Mouse (Mus musculus) forebrain, embryonic 15.5 days (tissue): ENCODE results near the gene Fer1l5. TPM values are rescaled to one million over a fixed set of nuclear protein-coding genes. Genes with fewer than 3 reads are reported as not detected.

ENCODE experiments used
- ATAC-seq: fragments of 200-750 bp; cut with Nextera tagmentation; replicated peaks from 2 replicates; pipeline ENCODE4 v1.8.0; 2017; ENCODE audit warnings: mild to moderate bottlenecking, moderate TSS enrichment, moderate library complexity
- H3K27ac ChIP-seq: fragments of 300-500 bp; sonication (generic); replicated peaks from 2 replicates; pipeline ENCODE4 v1.5.1; 2015; ENCODE audit warnings: mild to moderate bottlenecking, inconsistent platforms
- H3K27me3 ChIP-seq: fragments of 300-500 bp; sonication (generic); 2 replicates; pipeline ENCODE4 v1.6.1; 2015; ENCODE audit warnings: inconsistent platforms
- H3K36me3 ChIP-seq: fragments of 300-500 bp; sonication (generic); 2 replicates; pipeline ENCODE4 v1.6.1; 2015; ENCODE audit warnings: mild to moderate bottlenecking, inconsistent platforms
- H3K4me1 ChIP-seq: fragments of 300-500 bp; sonication (generic); 2 replicates; pipeline ENCODE4 v1.6.1; 2015; ENCODE audit warnings: inconsistent platforms
- H3K4me2 ChIP-seq: fragments of 300-500 bp; sonication (generic); replicated peaks from 2 replicates; pipeline ENCODE4 v1.6.1; 2015; ENCODE audit warnings: mild to moderate bottlenecking, inconsistent platforms
- H3K4me3 ChIP-seq: fragments of 300-500 bp; sonication (generic); 2 replicates; pipeline ENCODE4 v1.5.1; 2015; ENCODE audit warnings: mild to moderate bottlenecking, inconsistent platforms
- H3K9ac ChIP-seq: fragments of 300-500 bp; sonication (generic); replicated peaks from 2 replicates; pipeline ENCODE4 v1.6.1; 2015; ENCODE audit warnings: mild to moderate bottlenecking, inconsistent platforms
- H3K9me3 ChIP-seq: fragments of 300-500 bp; sonication (generic); 2 replicates; pipeline ENCODE4 v1.6.1; 2016; ENCODE audit warnings: inconsistent platforms
- WGBS: fragments of 180-500 bp; shearing (Covaris S2); methylation state at CpG from one replicate; pipeline ENCODE4 v1.1.7; 2015; ENCODE audit warnings: mixed read lengths; 5-methylcytosine and 5-hydroxymethylcytosine counted together
- polyA plus RNA-seq: library from polyadenylated mRNA; unstranded; fragments of >200 nt; fragmentation: Nextera tagmentation; extraction: Ambion mirVana; gene quantifications from 2 replicates; pipeline ENCODE4 v1.2.1, GENCODE M21; 2015

Gene Fer1l5
- 2.0 TPM in 2 replicates for polyA plus RNA-seq

GRCm38 (mm10) chr1:36371934-36372845, at the start of gene Fer1l5:
Gene Fer1l5 (plus strand): TSS chr1:36372291.
- Histone ChIP-seq H3K27ac (no peak within 1 kb of the TSS), H3K4me1 (peaks cover 11% of the 10 kb centered on the region), H3K4me3 (no peak within 1 kb of the TSS), H3K9me3 (no peaks in the 10 kb centered on the region), H3K9ac (no peak within 1 kb of the TSS), H3K27me3 (no peaks in the 10 kb centered on the region), H3K36me3 (no peaks in the 10 kb centered on the region), H3K4me2 (no peak within 1 kb of the TSS)
- no peak for ATAC-seq
- WGBS = 80% methylated on average over 10 of the region's 10 CpGs

GRCm38 (mm10) chr1:36323076-36323475, 49.0 kb upstream of the Fer1l5 start:
- Histone ChIP-seq H3K27me3 (no peaks in the 10 kb centered on the region), H3K9me3 (no peaks in the 10 kb centered on the region), H3K4me2 (no peak overlapping the region), H3K4me3 (no peak overlapping the region), H3K27ac (no peak overlapping the region), H3K36me3 (no peaks in the 10 kb centered on the region), H3K4me1 (0 out of 2 replicates have a peak, but pooled peaks cover 4% of the 10 kb centered on the region), H3K9ac (no peak overlapping the region)
- 0 out of 2 replicates have a peak, but pooled peaks have one; percentile 23 for ATAC-seq
- WGBS = 81% methylated on average over 9 of the region's 9 CpGs

- Histone ChIP-seq H3K27ac (no peak overlapping the region), H3K9ac (no peak overlapping the region), H3K4me1 (0 out of 2 replicates have a peak, but pooled peaks cover 4% of the 10 kb centered on the region), H3K4me3 (no peak overlapping the region), H3K9me3 (no peaks in the 10 kb centered on the region), H3K36me3 (no peaks in the 10 kb centered on the region), H3K27me3 (no peaks in the 10 kb centered on the region), H3K4me2 (no peak overlapping the region)
- WGBS = 46% methylated on average over 8 of the region's 8 CpGs
- ATAC-seq = 0 out of 2 replicates have a peak, but pooled peaks have one; percentile 57
Measured at GRCm38 (mm10) chr1:36323746-36324448, 48.2 kb upstream of the Fer1l5 start.

GRCm38 (mm10) chr1:36325900-36326321, 46.2 kb upstream of the Fer1l5 start:
- no peaks in the 10 kb centered on the region; the same call in 1 of the 2 replicates for H3K36me3 ChIP-seq
- 93% methylated on average over 2 of the region's 2 CpGs for WGBS
- H3K27ac ChIP-seq = no peak overlapping the region
- no peak overlapping the region for H3K4me2 ChIP-seq
- H3K4me1 ChIP-seq = 0 out of 2 replicates have a peak, but pooled peaks cover 4% of the 10 kb centered on the region
- ATAC-seq = no peak
- no peak overlapping the region for H3K9ac ChIP-seq
- no peak overlapping the region for H3K4me3 ChIP-seq
- H3K27me3 ChIP-seq = no peaks in the 10 kb centered on the region
- no peaks in the 10 kb centered on the region for H3K9me3 ChIP-seq

GRCm38 (mm10) chr1:36326815-36327214, 45.3 kb upstream of the Fer1l5 start:
- Histone ChIP-seq H3K9ac (no peak overlapping the region), H3K4me2 (no peak overlapping the region), H3K27me3 (no peaks in the 10 kb centered on the region), H3K36me3 (no peaks in the 10 kb centered on the region; the same call in 1 of the 2 replicates), H3K27ac (no peak overlapping the region), H3K9me3 (no peaks in the 10 kb centered on the region), H3K4me1 (0 out of 2 replicates have a peak, but pooled peaks cover 4% of the 10 kb centered on the region), H3K4me3 (no peak overlapping the region)
- ATAC-seq = no peak
- WGBS = 86% methylated on average over 2 of the region's 2 CpGs

- peaks cover 22% of the 10 kb centered on the region for H3K36me3 ChIP-seq
Measured at GRCm38 (mm10) chr1:36331743-36332142, 40.3 kb upstream of the Fer1l5 start.

GRCm38 (mm10) chr1:36332955-36333887, 38.9 kb upstream of the Fer1l5 start:
- WGBS = 88% methylated on average over 14 of the region's 14 CpGs
- Histone ChIP-seq H3K27ac (no peak overlapping the region), H3K4me2 (no peak overlapping the region), H3K4me3 (no peak overlapping the region), H3K9ac (no peak overlapping the region), H3K9me3 (no peaks in the 10 kb centered on the region), H3K36me3 (peaks cover 37% of the 10 kb centered on the region), H3K4me1 (no peaks in the 10 kb centered on the region), H3K27me3 (no peaks in the 10 kb centered on the region)
- no peak for ATAC-seq

More at GRCm38 (mm10) chr1:36331743-36332142, 40.3 kb upstream of the Fer1l5 start:
- Histone ChIP-seq H3K4me1 (no peaks in the 10 kb centered on the region), H3K9ac (no peak overlapping the region), H3K27me3 (no peaks in the 10 kb centered on the region), H3K4me3 (no peak overlapping the region), H3K27ac (no peak overlapping the region), H3K4me2 (no peak overlapping the region), H3K9me3 (no peaks in the 10 kb centered on the region)
- whole genome bisulfite sequencing = 79% methylated on average over 6 of the region's 6 CpGs
- ATAC-seq = no peak

- Histone ChIP-seq H3K4me1 (no peaks in the 10 kb centered on the region), H3K9me3 (no peaks in the 10 kb centered on the region), H3K27me3 (no peaks in the 10 kb centered on the region), H3K36me3 (peaks cover 91% of the 10 kb centered on the region), H3K4me2 (no peak overlapping the region), H3K4me3 (no peak overlapping the region), H3K9ac (no peak overlapping the region), H3K27ac (no peak overlapping the region)
- ATAC-seq = no peak
- WGBS = 97% methylated on average over 6 of the region's 6 CpGs
Measured at GRCm38 (mm10) chr1:36342547-36342946, 29.5 kb upstream of the Fer1l5 start.

GRCm38 (mm10) chr1:36352351-36352750, 19.7 kb upstream of the Fer1l5 start:
- ATAC-seq = no peak
- Histone ChIP-seq H3K4me3 (no peak overlapping the region), H3K9ac (no peak overlapping the region), H3K36me3 (peaks cover 89% of the 10 kb centered on the region), H3K9me3 (no peaks in the 10 kb centered on the region), H3K4me2 (no peak overlapping the region), H3K4me1 (no peaks in the 10 kb centered on the region), H3K27ac (no peak overlapping the region), H3K27me3 (no peaks in the 10 kb centered on the region)
- 92% methylated on average over 4 of the region's 4 CpGs for WGBS

- H3K27ac ChIP-seq = no peak overlapping the region
- no peaks in the 10 kb centered on the region for H3K4me1 ChIP-seq
- H3K36me3 ChIP-seq = peaks cover 54% of the 10 kb centered on the region
- no peak overlapping the region for H3K4me3 ChIP-seq
- no peaks in the 10 kb centered on the region for H3K27me3 ChIP-seq
- ATAC-seq = no peak
- 93% methylated on average over 5 of the region's 5 CpGs for WGBS
- H3K4me2 ChIP-seq = no peak overlapping the region
- H3K9ac ChIP-seq = no peak overlapping the region
- no peaks in the 10 kb centered on the region for H3K9me3 ChIP-seq
Measured at GRCm38 (mm10) chr1:36356955-36357695, 15.0 kb upstream of the Fer1l5 start.

GRCm38 (mm10) chr1:36367698-36368097, 4.4 kb upstream of the Fer1l5 start:
- Histone ChIP-seq H3K27ac (no peak overlapping the region), H3K36me3 (peaks cover 15% of the 10 kb centered on the region), H3K27me3 (no peaks in the 10 kb centered on the region), H3K9me3 (no peaks in the 10 kb centered on the region), H3K4me1 (peaks cover 18% of the 10 kb centered on the region), H3K4me3 (peak overlapping the region; percentile 81), H3K4me2 (peak overlapping the region; percentile 74), H3K9ac (peak overlapping the region; percentile 83)
- no peak for ATAC-seq
- 52% methylated on average over 12 of the region's 12 CpGs for WGBS
